Mouse (Mus musculus) forebrain, embryonic 10.5 days (tissue): Measurements from ENCODE around the gene Clspn. TPM values are rescaled to one million over a fixed set of nuclear protein-coding genes. Genes with fewer than 3 reads are reported as not detected.

Experiments used
- DNase-seq: peaks from one replicate; pipeline ENCODE4 v3.0.0-alpha.2; 2017; ENCODE audit warnings: low spot score; ENCODE audit errors: extremely low spot score
- H3K27ac ChIP-seq: fragments of 300-500 bp; sonication (generic); 2 replicates; pipeline ENCODE4 v1.5.1; 2016; ENCODE audit warnings: mild to moderate bottlenecking
- H3K27me3 ChIP-seq: fragments of 300-500 bp; sonication (generic); 2 replicates; pipeline ENCODE4 v1.6.1; 2016; ENCODE audit warnings: mild to moderate bottlenecking; ENCODE audit not compliant: poor library complexity, severe bottlenecking
- H3K36me3 ChIP-seq: fragments of 300-500 bp; sonication (generic); replicated peaks from 2 replicates; pipeline ENCODE4 v1.6.1; 2016; ENCODE audit warnings: mild to moderate bottlenecking, moderate library complexity
- H3K4me1 ChIP-seq: fragments of 300-500 bp; sonication (generic); 2 replicates; pipeline ENCODE4 v1.6.1; 2016
- H3K4me3 ChIP-seq: fragments of 300-500 bp; sonication (generic); 2 replicates; pipeline ENCODE4 v1.5.1; 2016; ENCODE audit warnings: mild to moderate bottlenecking, moderate library complexity
- H3K9me3 ChIP-seq: fragments of 300-500 bp; sonication (generic); 2 replicates; pipeline ENCODE4 v1.6.1; 2016; ENCODE audit warnings: mild to moderate bottlenecking, moderate library complexity
- WGBS: fragments of 180-500 bp; shearing (Covaris S2); methylation state at CpG from one replicate; pipeline ENCODE4 v1.1.7; 2016; 5-methylcytosine and 5-hydroxymethylcytosine counted together
- polyA plus RNA-seq: library from polyadenylated mRNA; unstranded; fragments of >200 nt; fragmentation: Nextera tagmentation; extraction: Ambion mirVana; gene quantifications from 2 replicates; pipeline ENCODE4 v1.2.1, GENCODE M21; 2016

The Clspn gene
- polyA plus RNA-seq, 1 experiment from 2014 or later: 65.9 TPM

- Histone ChIP-seq H3K4me1 (no peaks in the 10 kb centered on the region), H3K4me3 (no peak overlapping the region), H3K27me3 (no peaks in the 10 kb centered on the region), H3K36me3 (peaks cover 100% of the 10 kb centered on the region), H3K9me3 (peaks cover 12% of the 10 kb centered on the region; the same call in 1 of the 2 replicates), H3K27ac (no peak overlapping the region)
- no peak for DNase-seq
- 94% methylated on average over 3 of the region's 3 CpGs for WGBS
These were observed 21.2 kb downstream of the Clspn start for GRCm38 (mm10) chr4:126577920-126578319.

- no peak overlapping the region for H3K4me3 ChIP-seq
- H3K27ac ChIP-seq: no peak overlapping the region
- no peaks in the 10 kb centered on the region for H3K27me3 ChIP-seq
- DNase-seq: no peak
- no peaks in the 10 kb centered on the region for H3K4me1 ChIP-seq
- 90% methylated on average over 2 of the region's 2 CpGs for WGBS
- peaks cover 100% of the 10 kb centered on the region for H3K36me3 ChIP-seq
- peaks cover 8% of the 10 kb centered on the region; the same call in 1 of the 2 replicates for H3K9me3 ChIP-seq
These were observed 22.3 kb downstream of the Clspn start for GRCm38 (mm10) chr4:126579077-126579476.

GRCm38 (mm10) chr4:126585739-126586138 lies 29.0 kb downstream of the Clspn start:
- Histone ChIP-seq H3K27ac (no peak overlapping the region), H3K4me3 (no peak overlapping the region), H3K36me3 (peaks cover 100% of the 10 kb centered on the region), H3K4me1 (no peaks in the 10 kb centered on the region), H3K9me3 (peaks cover 10% of the 10 kb centered on the region; the same call in 1 of the 2 replicates), H3K27me3 (no peaks in the 10 kb centered on the region)
- DNase-seq: no peak
- 96% methylated on average over 13 of the region's 13 CpGs for WGBS

GRCm38 (mm10) chr4:126592039-126592438 lies 35.3 kb downstream of the Clspn start:
- Histone ChIP-seq H3K36me3 (peaks cover 82% of the 10 kb centered on the region), H3K4me1 (no peaks in the 10 kb centered on the region), H3K27me3 (no peaks in the 10 kb centered on the region), H3K4me3 (no peak overlapping the region), H3K9me3 (peaks cover under 1% of the 10 kb centered on the region; the same call in 1 of the 2 replicates), H3K27ac (no peak overlapping the region)
- no peak for DNase-seq
- 92% methylated on average over 6 of the region's 6 CpGs for WGBS

- WGBS: 35% methylated on average over 8 of the region's 8 CpGs
- Histone ChIP-seq H3K4me3 (no peak overlapping the region), H3K27me3 (peaks cover 76% of the 10 kb centered on the region)
These were observed 43.4 kb downstream of the Clspn start for GRCm38 (mm10) chr4:126599971-126600754.

GRCm38 (mm10) chr4:126601597-126602444 lies 45.1 kb downstream of the Clspn start:
- WGBS: 24% methylated on average over 20 of the region's 22 CpGs
- Histone ChIP-seq H3K9me3 (no peaks in the 10 kb centered on the region), H3K36me3 (no peaks in the 10 kb centered on the region), H3K4me3 (peak overlapping the region; percentile 32), H3K27me3 (peaks cover 92% of the 10 kb centered on the region), H3K4me1 (peaks cover 35% of the 10 kb centered on the region), H3K27ac (peak overlapping the region; percentile 80)
- peak; percentile 86 for DNase-seq

More at GRCm38 (mm10) chr4:126599971-126600754, 43.4 kb downstream of the Clspn start:
- Histone ChIP-seq H3K36me3 (peaks cover under 1% of the 10 kb centered on the region; the same call in 1 of the 2 replicates), H3K9me3 (no peaks in the 10 kb centered on the region), H3K4me1 (peaks cover 35% of the 10 kb centered on the region), H3K27ac (no peak overlapping the region)
- DNase-seq: peak; percentile 73

GRCm38 (mm10) chr4:126602445-126602762 lies 45.7 kb downstream of the Clspn start:
- Histone ChIP-seq H3K36me3 (no peaks in the 10 kb centered on the region), H3K9me3 (no peaks in the 10 kb centered on the region), H3K27me3 (peaks cover 95% of the 10 kb centered on the region), H3K4me3 (peak overlapping the region; percentile 32), H3K4me1 (peaks cover 35% of the 10 kb centered on the region), H3K27ac (peak overlapping the region; percentile 80)
- WGBS: 2% methylated on average over 6 of the region's 6 CpGs
- no peak for DNase-seq

GRCm38 (mm10) chr4:126604141-126604540 lies 47.4 kb downstream of the Clspn start:
- Histone ChIP-seq H3K4me1 (peaks cover 30% of the 10 kb centered on the region), H3K27ac (no peak overlapping the region), H3K9me3 (no peaks in the 10 kb centered on the region), H3K27me3 (peaks cover 93% of the 10 kb centered on the region), H3K4me3 (no peak overlapping the region), H3K36me3 (no peaks in the 10 kb centered on the region)
- WGBS: 86% methylated on average over 2 of the region's 2 CpGs
- no peak for DNase-seq

GRCm38 (mm10) chr4:126605751-126606150 lies 49.0 kb downstream of the Clspn start:
- no peak for DNase-seq
- no peaks in the 10 kb centered on the region for H3K9me3 ChIP-seq
- peaks cover 31% of the 10 kb centered on the region for H3K4me1 ChIP-seq
- no peaks in the 10 kb centered on the region for H3K36me3 ChIP-seq
- 83% methylated on average over 4 of the region's 4 CpGs for WGBS
- H3K27me3 ChIP-seq: peaks cover 91% of the 10 kb centered on the region
- no peak overlapping the region for H3K4me3 ChIP-seq
- H3K27ac ChIP-seq: no peak overlapping the region

- Histone ChIP-seq H3K27me3 (peaks cover 95% of the 10 kb centered on the region), H3K36me3 (0 out of 2 replicates have a peak, but pooled peaks cover 7% of the 10 kb centered on the region), H3K27ac (peak within 1 kb of the TSS; percentile 91), H3K9me3 (no peaks in the 10 kb centered on the region), H3K4me3 (peak within 1 kb of the TSS; percentile 70), H3K4me1 (peaks cover 20% of the 10 kb centered on the region)
- 2% methylated on average over 48 of the region's 48 CpGs for WGBS
- DNase-seq: peak; percentile 63
These were observed 53.0 kb downstream of the Clspn start, which contains the start of gene 5730409E04Rik for GRCm38 (mm10) chr4:126609606-126610181. TSS of gene 5730409E04Rik (plus strand) at chr4:126609818.

GRCm38 (mm10) chr4:126611991-126612390 lies 55.3 kb downstream of the Clspn start:
- Histone ChIP-seq H3K4me3 (no peak overlapping the region), H3K27me3 (peaks cover 80% of the 10 kb centered on the region), H3K36me3 (0 out of 2 replicates have a peak, but pooled peaks cover 7% of the 10 kb centered on the region), H3K27ac (no peak overlapping the region), H3K4me1 (peaks cover 20% of the 10 kb centered on the region), H3K9me3 (no peaks in the 10 kb centered on the region)
- DNase-seq: no peak
- WGBS: 93% methylated on average over 17 of the region's 17 CpGs

- DNase-seq: no peak
- no peak overlapping the region for H3K4me3 ChIP-seq
- WGBS: 88% methylated on average over 4 of the region's 4 CpGs
- H3K9me3 ChIP-seq: no peaks in the 10 kb centered on the region
- H3K27ac ChIP-seq: no peak overlapping the region
- H3K4me1 ChIP-seq: peaks cover 28% of the 10 kb centered on the region
- 0 out of 2 replicates have a peak, but pooled peaks cover 7% of the 10 kb centered on the region for H3K36me3 ChIP-seq
- H3K27me3 ChIP-seq: peaks cover 85% of the 10 kb centered on the region
These were observed 59.6 kb downstream of the Clspn start for GRCm38 (mm10) chr4:126616312-126616711.
